Comparison of ENCODE assay signal across 30 mouse cellular contexts in the genomic region with DNA sequence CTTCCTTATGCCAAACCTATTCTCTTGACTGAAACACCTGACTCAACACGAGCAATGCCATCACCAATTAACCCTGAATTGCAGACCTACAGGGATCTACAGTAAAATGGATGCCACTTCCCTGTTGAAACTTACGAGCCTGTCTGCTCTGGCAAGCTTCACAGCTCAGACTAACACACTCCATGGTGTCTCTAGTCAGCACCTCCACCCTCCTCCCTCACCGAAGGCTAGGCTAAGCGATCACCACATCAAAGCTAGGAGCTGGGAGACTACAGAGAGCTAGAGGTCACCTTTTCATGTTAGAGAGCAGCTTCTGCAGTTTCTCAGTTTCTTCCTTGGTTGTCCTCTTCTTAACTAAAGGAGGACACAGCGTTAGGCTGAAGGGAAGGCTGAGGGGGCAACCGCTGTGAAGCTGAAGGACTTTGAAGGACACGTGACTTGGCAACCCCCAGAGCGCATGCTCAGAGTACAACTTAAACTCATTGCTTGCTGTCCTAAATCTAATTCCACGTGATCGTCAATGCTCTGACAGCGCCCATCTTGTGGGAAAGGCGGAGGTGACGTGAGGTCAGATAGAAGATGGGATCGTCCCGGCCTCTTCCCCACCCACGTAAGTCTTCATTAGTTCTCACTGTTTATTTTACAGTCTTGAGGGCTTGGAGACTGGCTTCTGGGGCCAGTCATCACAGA. TPM values are rescaled to one million over a fixed set of nuclear protein-coding genes. Genes with fewer than 3 reads are reported as not detected.
DNase-seq lines count a peak whose midpoint lies in the region; ATAC-seq and TF ChIP-seq lines count a peak whose summit lies in the region.
"Had no signal": no experiment of that assay in that cellular context is flagged by ENCODE, and none has a peak within 500 bp of the region (broad histone marks: within the 10 kb centered on the region; RNA-seq: fewer than 3 reads in every experiment).

No protein-coding gene starts in this region.

- H3K4me3 ChIP-seq in kidney, adult 2 months (ENCODE audit: insufficient read depth, low read depth, low read length): no peak overlapping the region
- H3K4me3 ChIP-seq: embryonic facial prominence, embryonic 13.5 days; erythroblast, embryonic 14.5 days; forebrain, embryonic 12.5 days; hindbrain, embryonic 12.5 days; limb, embryonic 10.5 days; megakaryocyte, embryonic 14.5 days; midbrain, embryonic 13.5 days had no signal

- no peak overlapping the region for H3K27ac ChIP-seq in kidney, adult 2 months (ENCODE audit: insufficient read depth, low read depth, low read length)
- H3K27ac ChIP-seq: embryonic facial prominence, embryonic 13.5 days; forebrain, embryonic 12.5 days; hindbrain, embryonic 12.5 days; limb, embryonic 10.5 days; midbrain, embryonic 13.5 days had no signal

- WGBS in kidney, adult 2 months: 63% methylated on average over 16 of the region's 16 CpGs

- peak; percentile 15 for DNase-seq in kidney, adult 2 months
- DNase-seq in kidney, adult 18-20 months: no peak
- DNase-seq in retina, embryonic 14.5 days (ENCODE audit: low spot score): peak; percentile 1
- DNase-seq in retina, postnatal 1 day: no peak
- DNase-seq in adipocyte (ENCODE audit: low spot score): peak; percentile 1
- no peak for DNase-seq in urinary bladder, postnatal 36 days (ENCODE audit: low spot score in 2 of 2)
- DNase-seq: adrenal gland, adult 8-10 months; cerebellum, adult 2 months; cerebellum, postnatal 36 days; embryo, embryonic 11 days; gastrocnemius, postnatal 25 days; lung, adult 2 months; lung, postnatal 14 days; thymus, adult 18-20 months; thymus, postnatal 36 days had no signal

- H3K36me3 ChIP-seq in kidney, adult 2 months (ENCODE audit: control insufficient read depth, insufficient read depth, low read length): no peaks in the 10 kb centered on the region
- H3K36me3 ChIP-seq: embryonic facial prominence, embryonic 13.5 days; forebrain, embryonic 12.5 days; hindbrain, embryonic 12.5 days; limb, embryonic 10.5 days; midbrain, embryonic 13.5 days had no signal

- ATAC-seq in megakaryocyte progenitor cell, adult 5-6 weeks (replicated peaks; ENCODE audit: poor library complexity): no peak
- ATAC-seq: intestine, postnatal 0 days; midbrain, embryonic 13.5 days had no signal

- no peaks in the 10 kb centered on the region for H3K4me1 ChIP-seq in kidney, adult 2 months (ENCODE audit: control insufficient read depth, insufficient read depth, low read length)
- H3K4me1 ChIP-seq: embryonic facial prominence, embryonic 13.5 days; forebrain, embryonic 12.5 days; hindbrain, embryonic 12.5 days; limb, embryonic 10.5 days; megakaryocyte, embryonic 14.5 days; midbrain, embryonic 13.5 days had no signal

- no peaks in the 10 kb centered on the region for H3K27me3 ChIP-seq in kidney, adult 2 months (replicated peaks; ENCODE audit: control insufficient read depth, insufficient read depth, low read length)
- H3K27me3 ChIP-seq: midbrain, embryonic 13.5 days had no signal

- TF ChIP-seq POLR2A in kidney, adult 2 months (IDR thresholded peaks at IDR 0.05; ENCODE audit: low read depth, low read length): no peak

- TF ChIP-seq CTCF in kidney, adult 2 months (conservative IDR thresholded peaks at IDR 0.05; ENCODE audit: insufficient read depth, insufficient read length, low read depth, low read length): no peak

RNA-seq across cellular contexts. Expression of gene Fam205c, which starts 1.1 kb away (rescaled TPM):
- polyA plus RNA-seq in kidney, adult 2 months (2012; rRNA removed): not detected in 2 replicates
- not detected in 2 replicates for total RNA-seq in megakaryocyte progenitor cell, adult 5-6 weeks (2015)
- total RNA-seq in megakaryocyte progenitor cell, adult 5-6 weeks (2017): not detected in 2 replicates
- total RNA-seq: adrenal gland, adult 8-10 months; liver, adult 2 months; monocyte, adult 5-6 weeks; neutrophil, adult 5-6 weeks had no signal
- polyA plus RNA-seq: C2C12; erythroblast, embryonic 14.5 days; liver, adult 2 months; lung, adult 2 months; spleen, adult 2 months had no signal

RNA-seq across cellular contexts. Expression of gene Gm12394, which starts 16.3 kb away (rescaled TPM):
- not detected in 2 replicates for polyA plus RNA-seq in kidney, adult 2 months (2012; rRNA removed)
- not detected in 2 replicates for total RNA-seq in megakaryocyte progenitor cell, adult 5-6 weeks (2015)
- total RNA-seq in megakaryocyte progenitor cell, adult 5-6 weeks (2017): not detected in 2 replicates
- total RNA-seq: gastrocnemius, postnatal 25 days; liver, adult 2 months; monocyte, adult 5-6 weeks; neutrophil, adult 5-6 weeks had no signal
- polyA plus RNA-seq: C2C12; erythroblast, embryonic 14.5 days; liver, adult 2 months; lung, adult 2 months; spleen, adult 2 months had no signal

RNA-seq across cellular contexts. Expression of gene Fam205a1, which starts 19.2 kb away (rescaled TPM):
- 0.05 TPM in 1 of 2 replicates, not detected in the other for polyA plus RNA-seq in kidney, adult 2 months (2012; rRNA removed)
- not detected in 2 replicates for total RNA-seq in megakaryocyte progenitor cell, adult 5-6 weeks (2015)
- not detected in 2 replicates for total RNA-seq in megakaryocyte progenitor cell, adult 5-6 weeks (2017)
- total RNA-seq: adrenal gland, adult 8-10 months; gastrocnemius, postnatal 25 days; liver, adult 2 months; monocyte, adult 5-6 weeks; neutrophil, adult 5-6 weeks had no signal
- polyA plus RNA-seq: C2C12; embryonic facial prominence, embryonic 13.5 days; erythroblast, embryonic 14.5 days; forebrain, embryonic 12.5 days; heart, postnatal 0 days; intestine, postnatal 0 days; limb, embryonic 10.5 days; liver, adult 2 months; lung, adult 2 months; midbrain, embryonic 13.5 days; spleen, adult 2 months had no signal

RNA-seq across cellular contexts. Expression of gene Phf24, which starts 43.6 kb away (rescaled TPM):
- polyA plus RNA-seq in kidney, adult 2 months (2012; rRNA removed): 1.1 TPM in 2 replicates
- total RNA-seq in megakaryocyte progenitor cell, adult 5-6 weeks (2015): 0.30 and 0.46 TPM in 2 replicates
- total RNA-seq in megakaryocyte progenitor cell, adult 5-6 weeks (2017): 0.03 and 0.79 TPM in 2 replicates
- total RNA-seq: monocyte, adult 5-6 weeks; neutrophil, adult 5-6 weeks had no signal
- polyA plus RNA-seq: C2C12; erythroblast, embryonic 14.5 days; limb, embryonic 10.5 days had no signal

Comparison
In these comparisons a context has a peak if more than half of its experiments do, and no peak if none do; other contexts are left out.
1. DNase-seq: peak in kidney, adult 2 months (single experiment), retina, embryonic 14.5 days (single experiment) and adipocyte (single experiment); none in kidney, adult 18-20 months (single experiment), retina, postnatal 1 day (single experiment) and urinary bladder, postnatal 36 days (0 of 2).